Mouse (Mus musculus) forebrain, embryonic 13.5 days (tissue): Measurements from ENCODE around the gene Ugt1a1. TPM values are rescaled to one million over a fixed set of nuclear protein-coding genes. Genes with fewer than 3 reads are reported as not detected.

Experiments used
- ATAC-seq: fragments of 200-750 bp; cut with Nextera tagmentation; 2 replicates; pipeline ENCODE4 v1.8.0; 2017
- H3K27ac ChIP-seq: fragments of 300-500 bp; sonication (generic); 2 replicates; pipeline ENCODE4 v1.5.1; 2015; ENCODE audit warnings: inconsistent platforms, mild to moderate bottlenecking, moderate library complexity
- H3K27me3 ChIP-seq: fragments of 300-500 bp; sonication (generic); 2 replicates; pipeline ENCODE4 v1.6.1; 2015; ENCODE audit warnings: mild to moderate bottlenecking, inconsistent platforms
- H3K36me3 ChIP-seq: fragments of 300-500 bp; sonication (generic); 2 replicates; pipeline ENCODE4 v1.6.1; 2015; ENCODE audit warnings: mild to moderate bottlenecking, inconsistent platforms; ENCODE audit not compliant: poor library complexity, severe bottlenecking
- H3K4me1 ChIP-seq: fragments of 300-500 bp; sonication (generic); 2 replicates; pipeline ENCODE4 v1.6.1; 2015; ENCODE audit warnings: inconsistent platforms
- H3K4me2 ChIP-seq: fragments of 300-500 bp; sonication (generic); 2 replicates; pipeline ENCODE4 v1.6.1; 2015; ENCODE audit warnings: inconsistent platforms, mild to moderate bottlenecking, moderate library complexity
- H3K4me3 ChIP-seq: fragments of 300-500 bp; sonication (generic); 2 replicates; pipeline ENCODE4 v1.5.1; 2015; ENCODE audit warnings: mild to moderate bottlenecking, inconsistent platforms
- H3K9ac ChIP-seq: fragments of 300-500 bp; sonication (generic); 2 replicates; pipeline ENCODE4 v1.6.1; 2015; ENCODE audit warnings: mild to moderate bottlenecking, inconsistent platforms
- H3K9me3 ChIP-seq: fragments of 300-500 bp; sonication (generic); replicated peaks from 2 replicates; pipeline ENCODE4 v1.6.1; 2016; ENCODE audit warnings: inconsistent platforms
- WGBS: fragments of 180-500 bp; shearing (Covaris S2); methylation state at CpG from one replicate; pipeline ENCODE4 v1.1.7; 2015; 5-methylcytosine and 5-hydroxymethylcytosine counted together
- polyA plus RNA-seq: library from polyadenylated mRNA; unstranded; fragments of >200 nt; fragmentation: Nextera tagmentation; extraction: Ambion mirVana; gene quantifications from 2 replicates; pipeline ENCODE4 v1.2.1, GENCODE M21; 2015

Gene Ugt1a1
- polyA plus RNA-seq, 1 experiment from 2014 or later: not detected

- H3K4me2 ChIP-seq: no peak overlapping the region
- no peak overlapping the region for H3K27ac ChIP-seq
- H3K36me3 ChIP-seq: peaks cover 100% of the 10 kb centered on the region
- H3K27me3 ChIP-seq: no peaks in the 10 kb centered on the region
- 90% methylated on average over 7 of the region's 7 CpGs for WGBS
- no peak overlapping the region for H3K4me3 ChIP-seq
- ATAC-seq: no peak
- H3K4me1 ChIP-seq: no peaks in the 10 kb centered on the region
- H3K9me3 ChIP-seq: peaks cover 1% of the 10 kb centered on the region; the same call in 1 of the 2 replicates
- no peak overlapping the region for H3K9ac ChIP-seq
Observed at GRCm38 (mm10) chr1:88264237-88264868, 52.6 kb downstream of the Ugt1a1 start.

- no peak for ATAC-seq
- 81% methylated on average over 4 of the region's 4 CpGs for WGBS
Observed at GRCm38 (mm10) chr1:88264869-88265240, 53.1 kb downstream of the Ugt1a1 start.

GRCm38 (mm10) chr1:88266123-88266522 lies 54.4 kb downstream of the Ugt1a1 start:
- Histone ChIP-seq H3K27me3 (no peaks in the 10 kb centered on the region), H3K9ac (no peak overlapping the region), H3K4me2 (no peak overlapping the region), H3K4me1 (no peaks in the 10 kb centered on the region), H3K4me3 (no peak overlapping the region), H3K27ac (no peak overlapping the region), H3K9me3 (no peaks in the 10 kb centered on the region), H3K36me3 (peaks cover 91% of the 10 kb centered on the region)
- 90% methylated on average over 13 of the region's 13 CpGs for WGBS
- no peak for ATAC-seq

More at GRCm38 (mm10) chr1:88264869-88265240, 53.1 kb downstream of the Ugt1a1 start:
- Histone ChIP-seq H3K4me3 (no peak overlapping the region), H3K4me1 (no peaks in the 10 kb centered on the region), H3K27ac (no peak overlapping the region), H3K9me3 (no peaks in the 10 kb centered on the region; the same call in 1 of the 2 replicates), H3K36me3 (peaks cover 100% of the 10 kb centered on the region), H3K9ac (no peak overlapping the region), H3K27me3 (no peaks in the 10 kb centered on the region), H3K4me2 (no peak overlapping the region)

GRCm38 (mm10) chr1:88267489-88267888 lies 55.7 kb downstream of the Ugt1a1 start:
- Histone ChIP-seq H3K9ac (no peak overlapping the region), H3K36me3 (peaks cover 90% of the 10 kb centered on the region), H3K9me3 (no peaks in the 10 kb centered on the region), H3K4me2 (no peak overlapping the region), H3K27ac (no peak overlapping the region), H3K4me1 (no peaks in the 10 kb centered on the region), H3K27me3 (no peaks in the 10 kb centered on the region), H3K4me3 (no peak overlapping the region)
- WGBS: 95% methylated on average over 6 of the region's 6 CpGs
- peak; percentile 6; the same call in 1 of the 2 replicates for ATAC-seq

GRCm38 (mm10) chr1:88268070-88268469 lies 56.3 kb downstream of the Ugt1a1 start:
- H3K9ac ChIP-seq: no peak overlapping the region
- H3K36me3 ChIP-seq: peaks cover 89% of the 10 kb centered on the region
- no peaks in the 10 kb centered on the region for H3K27me3 ChIP-seq
- WGBS: 89% methylated on average over 6 of the region's 6 CpGs
- no peak overlapping the region for H3K4me2 ChIP-seq
- H3K9me3 ChIP-seq: no peaks in the 10 kb centered on the region
- no peak overlapping the region for H3K27ac ChIP-seq
- ATAC-seq: no peak
- no peak overlapping the region for H3K4me3 ChIP-seq
- H3K4me1 ChIP-seq: no peaks in the 10 kb centered on the region

Other genes with a start within 250 kb of the Ugt1a1 start
- 31.0 and 32.1 TPM in 2 replicates for gene Usp40, start 203.4 kb upstream of the Ugt1a1 start, polyA plus RNA-seq
- not detected in 2 replicates for gene Ugt1a10, start 156.6 kb upstream of the Ugt1a1 start, polyA plus RNA-seq
- not detected in 2 replicates for gene Ugt1a9, start 141.2 kb upstream of the Ugt1a1 start, polyA plus RNA-seq
- not detected in 2 replicates for gene Ugt1a8, start 124.1 kb upstream of the Ugt1a1 start, polyA plus RNA-seq
- gene Ugt1a7c, start 116.9 kb upstream of the Ugt1a1 start, polyA plus RNA-seq: 0.35 and 0.53 TPM in 2 replicates
- 0.48 and 1.1 TPM in 2 replicates for gene Ugt1a6b, start 108.7 kb upstream of the Ugt1a1 start, polyA plus RNA-seq
- 1.1 and 1.4 TPM in 2 replicates for gene Ugt1a6a, start 77.2 kb upstream of the Ugt1a1 start, polyA plus RNA-seq
- not detected in 2 replicates for gene Ugt1a5, start 45.9 kb upstream of the Ugt1a1 start, polyA plus RNA-seq
- not detected in 2 replicates for gene Ugt1a2, start 11.4 kb upstream of the Ugt1a1 start, polyA plus RNA-seq
- gene Dnajb3, start 6.2 kb upstream of the Ugt1a1 start, polyA plus RNA-seq: 11.1 and 12.5 TPM in 2 replicates
- gene Mroh2a, start 15.0 kb downstream of the Ugt1a1 start, polyA plus RNA-seq: 1.7 TPM in 2 replicates
- 145 and 146 TPM in 2 replicates for gene Hjurp, start 65.7 kb downstream of the Ugt1a1 start, polyA plus RNA-seq
- 0.06 TPM in 1 of 2 replicates, not detected in the other for gene Trpm8, start 65.7 kb downstream of the Ugt1a1 start, polyA plus RNA-seq
- gene Spp2, start 195.0 kb downstream of the Ugt1a1 start, polyA plus RNA-seq: 0.47 TPM in 1 of 2 replicates, not detected in the other